Mouse (Mus musculus) testis, adult 2 months (tissue): ENCODE data around the gene Stk39.

Experiments used
- CTCF ChIP-seq: fragments of 200-500 bp; IDR thresholded peaks from 2 replicates; pipeline ENCODE4 v1.5.1; 2012; ENCODE audit warnings: low read depth, mild to moderate bottlenecking, inconsistent platforms, low read length, moderate library complexity; ENCODE audit not compliant: control insufficient read depth, insufficient read depth, insufficient replicate concordance
- POLR2A ChIP-seq: fragments of 200-500 bp; IDR thresholded peaks from 2 replicates; pipeline ENCODE4 v1.6.1; 2012; ENCODE audit warnings: low read depth, mild to moderate bottlenecking, inconsistent platforms, low read length, moderate library complexity; ENCODE audit not compliant: control insufficient read depth

GRCm38 (mm10) chr2:68437216-68437615 lies 34.9 kb downstream of the Stk39 start:
- TF ChIP-seq CTCF (no peak), POLR2A (no peak)
